Mouse (Mus musculus) embryonic stem cell, embryonic (primary cell): ENCODE results near the gene Zyg11b.

Source experiments
- CTCF ChIA-PET, 4 experiments: fragments of 300-600 bp in 2 of 4; fragments of 350-600 bp in 2 of 4; sonication (Branson Sonifier 250); formaldehyde crosslinking; loops; one replicate each; lab custom pipeline; 2022; ENCODE audit warnings: inconsistent platforms in 2 of 4; lab: Charles Lee
- POLR2A ChIA-PET, 4 experiments: fragments of 300-600 bp in 2 of 4; fragments of 350-600 bp in 2 of 4; sonication (Branson Sonifier 250); formaldehyde crosslinking; loops; one replicate each; lab custom pipeline; 2022; ENCODE audit warnings: antibody characterized with exemption in 4 of 4, inconsistent platforms in 1 of 4; lab: Charles Lee

Zyg11b gene

GRCm38 (mm10) chr4:108327730-108328484 lies 27.0 kb upstream of the Zyg11b start, which contains the start of gene Coa7:
Coa7 (plus strand) TSS chr4:108328140.
- ChIA-PET CTCF (interaction anchor here (0.6 to 1.7 kb wide), 12 partner anchors 8 to 390 kb away, joined by 3 to 13 read pairs (median 4); partner anchors contain the start of genes Cc2d1b (in 1 of the 4) and Tut4 (in 1 of the 4)), POLR2A (interaction anchor here (0.5 to 2.7 kb wide), 82 partner anchors 8 to 499 kb away, joined by 3 to 37 read pairs (median 4); partner anchors contain the start of genes Zyg11b (in 4 of the 4), Cc2d1b (in 3 of the 4), Orc1 (in 3 of the 4) and Prpf38a (in 3 of the 4))

GRCm38 (mm10) chr4:108327071-108327579 lies 26.2 kb upstream of the Zyg11b start:
- ChIA-PET POLR2A (interaction anchor here (0.5 to 2.7 kb wide), 82 partner anchors 9 to 441 kb away, joined by 3 to 37 read pairs (median 4); partner anchors contain the start of genes Zyg11b (in 4 of the 4), Cc2d1b (in 3 of the 4), Orc1 (in 3 of the 4) and Prpf38a (in 3 of the 4)), CTCF (interaction anchor here (0.5 to 2.4 kb wide), 25 partner anchors 8 to 434 kb away, joined by 3 to 13 read pairs (median 3); partner anchors contain the start of genes Cc2d1b (in 1 of the 4), Echdc2 (in 1 of the 4) and Tut4 (in 1 of the 4))

- ChIA-PET CTCF (interaction anchor here in 2 of 4 experiments (0.6 to 1.3 kb wide), 3 partner anchors 71 to 367 kb away, joined by 3 to 5 read pairs (median 3); partner anchors contain the start of gene Echdc2 (in 1 of the 2)), POLR2A (interaction anchor here in 1 of 4 experiments (0.7 kb wide), 2 partner anchors 141 to 830 kb away, joined by 3 read pairs; no protein-coding TSS in a partner anchor)
Measured at GRCm38 (mm10) chr4:108323588-108323987, 22.7 kb upstream of the Zyg11b start.

- POLR2A ChIA-PET: interaction anchor here in 2 of 4 experiments (0.6 to 1.8 kb wide), 5 partner anchors 10 to 155 kb away, joined by 3 to 6 read pairs (median 3); partner anchors contain the start of gene Echdc2 (in 1 of the 2)
- CTCF ChIA-PET: interaction anchor here in 2 of 4 experiments (0.6 to 0.8 kb wide), 4 partner anchors 11 to 74 kb away, joined by 4 to 5 read pairs (median 4); partner anchors contain the start of gene Zyg11b (in 1 of the 2)
Measured at GRCm38 (mm10) chr4:108320627-108321380, 19.9 kb upstream of the Zyg11b start.

- POLR2A ChIA-PET: interaction anchor here in 3 of 4 experiments (1.0 to 2.6 kb wide), 9 partner anchors 8 to 471 kb away, joined by 3 to 14 read pairs (median 5); partner anchors contain the start of genes Coa7 (in 1 of the 3) and Echdc2 (in 1 of the 3)
Measured at GRCm38 (mm10) chr4:108319747-108320146, 18.9 kb upstream of the Zyg11b start.

GRCm38 (mm10) chr4:108318649-108319615 lies 18.0 kb upstream of the Zyg11b start:
- ChIA-PET CTCF (interaction anchor here in 2 of 4 experiments (0.6 to 0.9 kb wide), 4 partner anchors 9 to 300 kb away, joined by 3 to 9 read pairs (median 6); partner anchors contain the start of gene Coa7 (in 1 of the 2)), POLR2A (interaction anchor here (0.6 to 4.0 kb wide), 23 partner anchors 8 to 470 kb away, joined by 3 to 21 read pairs (median 4); partner anchors contain the start of genes Coa7 (in 3 of the 4) and Zyg11b (in 1 of the 4))

More at GRCm38 (mm10) chr4:108319747-108320146, 18.9 kb upstream of the Zyg11b start:
- CTCF ChIA-PET: no interaction called here

- POLR2A ChIA-PET: interaction anchor here in 3 of 4 experiments (0.6 to 4.0 kb wide), 19 partner anchors 8 to 417 kb away, joined by 3 to 21 read pairs (median 5); partner anchors contain the start of genes Coa7 (in 3 of the 3) and Zyg11b (in 1 of the 3)
- CTCF ChIA-PET: interaction anchor here in 2 of 4 experiments (0.6 kb wide), 2 partner anchors 299 to 864 kb away, joined by 5 to 8 read pairs; no protein-coding TSS in a partner anchor
Measured at GRCm38 (mm10) chr4:108317656-108318605, 17.0 kb upstream of the Zyg11b start.

- ChIA-PET POLR2A (interaction anchor here in 2 of 4 experiments (0.6 to 2.5 kb wide), 4 partner anchors 11 to 117 kb away, joined by 3 to 17 read pairs (median 4); partner anchors contain the start of gene Zyg11b (in 1 of the 2)), CTCF (no interaction called here)
Measured at GRCm38 (mm10) chr4:108314041-108314440, 13.1 kb upstream of the Zyg11b start.

- CTCF ChIA-PET: interaction anchor here in 1 of 4 experiments (1.1 kb wide), 1 partner anchor 11 kb away, joined by 4 read pairs; no protein-coding TSS in a partner anchor
- POLR2A ChIA-PET: interaction anchor here in 3 of 4 experiments (0.6 to 2.1 kb wide), 10 partner anchors 9 to 38 kb away, joined by 3 to 9 read pairs (median 4); partner anchors contain the start of genes Coa7 (in 3 of the 3) and Zyg11b (in 2 of the 3)
Measured at GRCm38 (mm10) chr4:108310706-108311105, 9.8 kb upstream of the Zyg11b start.

GRCm38 (mm10) chr4:108302296-108302890 lies 1.5 kb upstream of the Zyg11b start:
- POLR2A ChIA-PET: interaction anchor here (0.5 to 3.5 kb wide), 36 partner anchors 8 to 688 kb away, joined by 3 to 31 read pairs (median 5); partner anchors contain the start of genes Coa7 (in 2 of the 4), 0610037L13Rik (in 1 of the 4), Orc1 (in 1 of the 4) and Prpf38a (in 1 of the 4)
- CTCF ChIA-PET: interaction anchor here in 2 of 4 experiments (0.5 to 2.0 kb wide), 4 partner anchors 11 to 680 kb away, joined by 3 to 11 read pairs (median 4); partner anchors contain the start of gene Coa7 (in 1 of the 2)

GRCm38 (mm10) chr4:108300266-108300665 lies 630 bp downstream of the Zyg11b start:
- POLR2A ChIA-PET: interaction anchor here (0.5 to 3.4 kb wide), 16 partner anchors 9 to 321 kb away, joined by 3 to 31 read pairs (median 4); partner anchors contain the start of genes Cc2d1b (in 1 of the 4) and Coa7 (in 1 of the 4)
- CTCF ChIA-PET: interaction anchor here in 1 of 4 experiments (0.7 to 1.1 kb wide), 2 partner anchors 135 to 229 kb away, joined by 3 to 4 read pairs; partner anchors contain the start of gene Echdc2

GRCm38 (mm10) chr4:108276973-108277372 lies 23.9 kb downstream of the Zyg11b start:
- CTCF ChIA-PET: interaction anchor here in 1 of 4 experiments (0.6 to 0.7 kb wide), 2 partner anchors 19 to 189 kb away, joined by 3 to 4 read pairs; no protein-coding TSS in a partner anchor
- POLR2A ChIA-PET: interaction anchor here in 2 of 4 experiments (0.6 to 1.9 kb wide), 4 partner anchors 13 to 323 kb away, joined by 3 to 5 read pairs (median 4); no protein-coding TSS in a partner anchor

GRCm38 (mm10) chr4:108272286-108272685 lies 28.6 kb downstream of the Zyg11b start:
- ChIA-PET CTCF (no interaction called here), POLR2A (interaction anchor here in 2 of 4 experiments (0.6 to 1.1 kb wide), 4 partner anchors 10 to 39 kb away, joined by 3 to 4 read pairs (median 4); partner anchors contain the start of gene Zyg11b (in 1 of the 2))

GRCm38 (mm10) chr4:108265774-108266173 lies 35.1 kb downstream of the Zyg11b start:
- ChIA-PET CTCF (no interaction called here), POLR2A (interaction anchor here in 3 of 4 experiments (0.5 to 1.6 kb wide), 7 partner anchors 11 to 422 kb away, joined by 3 to 5 read pairs (median 4); partner anchors contain the start of gene Coa7 (in 1 of the 3))
